Mouse (Mus musculus): ENCODE data around the gene Ptpn3. TPM values are rescaled to one million over a fixed set of nuclear protein-coding genes. Genes with fewer than 3 reads are reported as not detected.

The Ptpn3 gene
- polyA plus RNA-seq, 2 experiments, result 0.38 to 0.46 TPM

DNA sequence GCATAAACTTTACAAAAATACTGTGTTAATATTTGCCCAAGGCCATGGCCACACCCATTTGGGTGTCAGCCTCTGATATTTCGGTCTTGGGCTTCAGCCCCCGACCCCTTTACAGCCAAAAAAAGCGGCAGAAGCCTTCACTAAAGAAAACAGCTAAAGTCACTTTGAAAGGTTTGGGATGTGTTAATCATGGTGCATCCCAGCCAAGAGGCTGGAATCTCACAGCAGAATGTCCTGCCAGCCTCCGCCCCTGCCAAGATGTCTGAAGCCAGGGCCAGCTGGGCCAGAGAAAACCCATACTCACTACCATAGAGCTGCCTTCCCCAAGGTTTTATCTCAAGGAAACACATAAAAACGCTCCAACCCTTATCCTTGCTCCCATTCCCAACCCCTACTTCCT lies 20.7 kb downstream of the Ptpn3 start:
- no peaks in the 10 kb centered on the region; a peak in 1 of 4 replicates for H3K4me1 ChIP-seq (replicated peaks; ENCODE audit: control insufficient read depth in 2 of 2, insufficient read depth in 2 of 2, low read length in 1 of 2)
- no peaks in the 10 kb centered on the region for H3K36me3 ChIP-seq (replicated peaks; ENCODE audit: control insufficient read depth, insufficient read depth, low read depth)
- H3K27me3 ChIP-seq (ENCODE audit: control insufficient read depth, insufficient read depth, low read length), result no peaks in the 10 kb centered on the region
- no peak for DNase-seq (ENCODE audit: low read depth in 3 of 3, low spot score in 3 of 3)
- no peak overlapping the region for H3K9ac ChIP-seq (replicated peaks)
- no peak overlapping the region for H3K4me2 ChIP-seq (ENCODE audit: low read depth)
- no peak overlapping the region for H3K27ac ChIP-seq
- no peak for ATAC-seq (ENCODE audit: insufficient read depth)
- H3K9me3 ChIP-seq (ENCODE audit: control insufficient read depth, low read length), result no peaks in the 10 kb centered on the region
- H3K4me3 ChIP-seq (ENCODE audit: insufficient read depth in 1 of 2, low read depth in 2 of 2, low read length in 2 of 2), result no peak overlapping the region
- WGBS (ENCODE audit: insufficient replicate concordance), result 57% methylated on average over 5 of the region's 5 CpGs
- TF ChIP-seq CTCF (IDR thresholded peaks at IDR 0.05; ENCODE audit: low read depth) (no peak), EP300 (IDR thresholded peaks at IDR 0.05; ENCODE audit: low read depth) (no peak)

DNA sequence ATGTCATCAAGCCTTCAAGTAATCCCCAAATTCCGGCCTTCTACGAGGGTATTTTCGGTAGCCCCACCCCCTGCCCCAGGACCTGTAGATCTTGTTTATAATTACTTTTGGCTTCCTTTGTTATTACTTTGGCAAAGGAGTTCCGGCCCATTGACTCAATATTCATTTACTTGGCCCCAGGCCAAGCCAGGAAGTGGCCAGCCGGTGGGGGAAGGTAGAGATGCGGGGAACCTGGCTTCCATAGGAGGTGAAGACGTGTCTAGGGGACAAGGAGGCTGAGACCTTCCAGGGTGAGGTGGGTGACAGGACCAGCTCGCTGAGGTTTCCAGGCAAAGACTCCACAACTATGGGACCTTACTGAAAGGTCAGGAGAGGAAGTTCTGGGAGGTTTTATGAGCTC lies 22.4 kb downstream of the Ptpn3 start:
- Histone ChIP-seq H3K27me3 (ENCODE audit: control insufficient read depth, insufficient read depth, low read length) (no peaks in the 10 kb centered on the region), H3K4me2 (ENCODE audit: low read depth) (no peak overlapping the region), H3K4me3 (ENCODE audit: insufficient read depth in 1 of 2, low read depth in 2 of 2, low read length in 2 of 2) (no peak overlapping the region), H3K27ac (no peak overlapping the region), H3K9me3 (ENCODE audit: control insufficient read depth, low read length) (no peaks in the 10 kb centered on the region), H3K9ac (replicated peaks) (no peak overlapping the region), H3K36me3 (replicated peaks; ENCODE audit: control insufficient read depth, insufficient read depth, low read depth) (no peaks in the 10 kb centered on the region), H3K4me1 (replicated peaks; ENCODE audit: control insufficient read depth in 2 of 2, insufficient read depth in 2 of 2, low read length in 1 of 2) (no peaks in the 10 kb centered on the region; a peak in 1 of 4 replicates)
- ATAC-seq (ENCODE audit: insufficient read depth) (no peak), DNase-seq (ENCODE audit: low read depth in 3 of 3, low spot score in 3 of 3) (no peak)
- WGBS (ENCODE audit: insufficient replicate concordance), result 26% methylated on average over 8 of the region's 8 CpGs
- TF ChIP-seq EP300 (IDR thresholded peaks at IDR 0.05; ENCODE audit: low read depth), result no peak
- no peak for TF ChIP-seq CTCF (IDR thresholded peaks at IDR 0.05; ENCODE audit: low read depth)

DNA sequence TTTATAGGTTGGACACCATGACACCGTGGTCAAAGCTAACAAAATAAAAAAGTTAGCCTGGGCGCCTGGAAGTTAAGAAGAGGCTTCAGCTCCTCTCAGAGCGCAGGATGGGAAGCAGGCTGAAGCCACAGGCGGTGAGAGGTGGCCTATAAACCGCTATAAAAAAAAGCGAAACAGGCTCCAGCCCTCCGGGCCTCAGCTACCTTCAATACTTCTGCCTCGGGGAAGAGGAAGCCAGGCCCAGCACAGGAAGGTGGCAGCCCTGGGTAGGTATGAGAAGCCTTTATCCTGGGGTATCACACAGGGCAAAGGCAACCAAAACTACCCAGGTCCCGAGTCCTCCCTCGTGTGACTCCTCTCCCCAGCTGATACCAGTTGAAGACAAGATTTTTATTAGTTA lies 22.8 kb downstream of the Ptpn3 start:
- no peak for TF ChIP-seq EP300 (IDR thresholded peaks at IDR 0.05; ENCODE audit: low read depth)
- no peak for TF ChIP-seq CTCF (IDR thresholded peaks at IDR 0.05; ENCODE audit: low read depth)

DNA sequence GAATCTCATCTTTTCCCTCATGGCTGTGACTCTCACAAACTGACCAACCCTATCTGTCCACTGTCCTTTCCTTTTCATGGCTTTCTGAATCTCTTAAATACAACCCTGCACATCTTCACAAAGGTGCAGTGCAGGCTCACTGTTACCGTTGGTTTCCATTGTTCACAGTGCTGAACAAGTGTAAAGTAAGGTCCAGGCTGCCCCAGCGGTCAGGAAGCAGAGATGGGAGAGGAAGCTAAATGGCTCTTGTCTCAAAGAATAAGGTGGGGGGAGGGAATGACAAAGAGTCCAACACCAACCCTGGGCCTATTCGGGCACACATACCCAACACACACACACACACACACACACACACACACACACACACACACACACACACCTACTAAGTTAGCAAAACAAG lies 24.0 kb downstream of the Ptpn3 start:
- Histone ChIP-seq H3K4me1 (replicated peaks; ENCODE audit: control insufficient read depth in 2 of 2, insufficient read depth in 2 of 2, low read length in 1 of 2) (no peaks in the 10 kb centered on the region; a peak in 1 of 4 replicates), H3K9ac (replicated peaks) (no peak overlapping the region), H3K27ac (no peak overlapping the region), H3K9me3 (ENCODE audit: control insufficient read depth, low read length) (no peaks in the 10 kb centered on the region), H3K36me3 (replicated peaks; ENCODE audit: control insufficient read depth, insufficient read depth, low read depth) (no peaks in the 10 kb centered on the region), H3K4me2 (ENCODE audit: low read depth) (no peak overlapping the region), H3K27me3 (ENCODE audit: control insufficient read depth, insufficient read depth, low read length) (no peaks in the 10 kb centered on the region), H3K4me3 (ENCODE audit: insufficient read depth in 1 of 2, low read depth in 2 of 2, low read length in 2 of 2) (no peak overlapping the region)
- TF ChIP-seq CTCF (IDR thresholded peaks at IDR 0.05; ENCODE audit: low read depth), result no peak
- no peak for TF ChIP-seq EP300 (IDR thresholded peaks at IDR 0.05; ENCODE audit: low read depth)
- no peak for DNase-seq (ENCODE audit: low read depth in 3 of 3, low spot score in 3 of 3)
- 29% methylated on average over 3 of the region's 3 CpGs for WGBS (ENCODE audit: insufficient replicate concordance)
- ATAC-seq (ENCODE audit: insufficient read depth), result no peak

More for the DNA sequence above, 22.8 kb downstream of the Ptpn3 start:
- no peak overlapping the region for H3K4me3 ChIP-seq (ENCODE audit: insufficient read depth in 1 of 2, low read depth in 2 of 2, low read length in 2 of 2)
- H3K4me1 ChIP-seq (replicated peaks; ENCODE audit: control insufficient read depth in 2 of 2, insufficient read depth in 2 of 2, low read length in 1 of 2), result no peaks in the 10 kb centered on the region; a peak in 1 of 4 replicates
- DNase-seq (ENCODE audit: low read depth in 3 of 3, low spot score in 3 of 3) (no peak), ATAC-seq (ENCODE audit: insufficient read depth) (no peak)
- no peaks in the 10 kb centered on the region for H3K27me3 ChIP-seq (ENCODE audit: control insufficient read depth, insufficient read depth, low read length)
- H3K4me2 ChIP-seq (ENCODE audit: low read depth), result no peak overlapping the region
- no peaks in the 10 kb centered on the region for H3K9me3 ChIP-seq (ENCODE audit: control insufficient read depth, low read length)
- H3K36me3 ChIP-seq (replicated peaks; ENCODE audit: control insufficient read depth, insufficient read depth, low read depth), result no peaks in the 10 kb centered on the region
- H3K9ac ChIP-seq (replicated peaks), result no peak overlapping the region
- WGBS (ENCODE audit: insufficient replicate concordance), result 31% methylated on average over 10 of the region's 10 CpGs
- no peak overlapping the region for H3K27ac ChIP-seq

DNA sequence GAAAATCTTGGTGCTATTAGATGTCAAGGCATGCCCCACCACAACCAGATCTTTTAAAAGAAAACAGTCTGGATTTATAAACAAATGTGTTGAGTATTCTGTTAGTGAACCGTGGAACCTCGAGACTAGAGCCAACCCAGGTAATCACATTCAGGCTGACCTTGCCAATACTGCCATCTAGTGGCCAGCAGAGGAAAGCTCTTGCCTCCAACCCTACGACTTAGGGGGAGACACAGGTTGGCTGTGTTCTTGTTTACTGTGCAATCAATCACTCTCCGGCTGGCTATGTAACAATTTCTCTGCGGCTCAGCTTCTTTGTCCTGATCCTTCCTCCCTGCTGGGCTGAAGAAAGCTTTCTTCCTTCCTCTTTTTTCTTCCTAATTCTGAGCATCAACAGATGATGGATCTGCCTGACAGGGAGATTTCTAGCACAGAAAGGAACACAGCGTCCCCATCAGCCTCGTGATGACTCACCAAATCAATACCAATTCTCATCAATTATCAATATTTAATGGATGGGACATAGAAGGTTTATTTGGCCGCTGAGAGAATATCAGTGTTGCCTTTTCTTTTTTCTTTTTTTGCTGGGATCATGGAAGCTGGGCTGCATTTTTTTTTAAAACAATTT lies 26.4 kb downstream of the Ptpn3 start:
- ATAC-seq (ENCODE audit: insufficient read depth), result no peak
- DNase-seq (ENCODE audit: low read depth in 3 of 3, low spot score in 3 of 3), result peak; percentile 20 to 36 (median 28)
- H3K27ac ChIP-seq, result no peak overlapping the region
- no peaks in the 10 kb centered on the region; a peak in 1 of 4 replicates for H3K4me1 ChIP-seq (replicated peaks; ENCODE audit: control insufficient read depth in 2 of 2, insufficient read depth in 2 of 2, low read length in 1 of 2)
- no peak overlapping the region for H3K4me3 ChIP-seq (ENCODE audit: insufficient read depth in 1 of 2, low read depth in 2 of 2, low read length in 2 of 2)
- TF ChIP-seq EP300 (IDR thresholded peaks at IDR 0.05; ENCODE audit: low read depth) (no peak), CTCF (IDR thresholded peaks at IDR 0.05; ENCODE audit: low read depth) (peak; percentile 94)
- no peaks in the 10 kb centered on the region for H3K36me3 ChIP-seq (replicated peaks; ENCODE audit: control insufficient read depth, insufficient read depth, low read depth)
- no peaks in the 10 kb centered on the region for H3K9me3 ChIP-seq (ENCODE audit: control insufficient read depth, low read length)
- no peak overlapping the region for H3K4me2 ChIP-seq (ENCODE audit: low read depth)
- no peak overlapping the region for H3K9ac ChIP-seq (replicated peaks)
- WGBS (ENCODE audit: insufficient replicate concordance), result 3% methylated on average over 8 of the region's 8 CpGs
- H3K27me3 ChIP-seq (ENCODE audit: control insufficient read depth, insufficient read depth, low read length), result no peaks in the 10 kb centered on the region
